Mouse (Mus musculus) right cerebral cortex, adult 18-20 months (tissue): ENCODE measurements at regions not wholly inside any gene's neighbourhood (a gene's known extent, or its start where the extent isn't known, plus 50 kb on each side); places are given as distances from the start of the nearest gene placed in this dataset.

Experiments
- DNase-seq: peaks from one replicate; pipeline ENCODE4 v3.0.0; 2022; ENCODE audit warnings: mixed read lengths

GRCm38 (mm10) chr12:97326582-97326981 lies 932.7 kb downstream of the Galc start:
- DNase-seq, result peak; percentile 4

GRCm38 (mm10) chr12:97312282-97313040 lies 946.8 kb downstream of the Galc start:
- DNase-seq, result peak; percentile 3

- no peak for DNase-seq
Observed at GRCm38 (mm10) chr12:97278792-97279191, 980.5 kb downstream of the Galc start.

- DNase-seq, result no peak
Observed at GRCm38 (mm10) chr12:97278331-97278730, 980.9 kb downstream of the Galc start.
